Mouse (Mus musculus) heart, postnatal 14 days (tissue): ENCODE data around the gene Ppm1m. TPM values are rescaled to one million over a fixed set of nuclear protein-coding genes. Genes with fewer than 3 reads are reported as not detected.
A peak's percentile ranks its signal among the peaks of the same experiment; 100 is the strongest.

Source experiments
- DNase-seq, 2 experiments: peaks; one replicate each; pipeline ENCODE4 v3.0.0; 2021 to 2022
- intact Hi-C: fragments of 180-260 bp; cut with DNase I; formaldehyde crosslinking; loops from one replicate; pipeline ENCODE4 v1.15.1; 2025
- long read RNA-seq, 2 experiments: library from polyadenylated mRNA; stranded (forward); transcript quantifications; one replicate each; pipeline ENCODE4 v2.0.0; 2021
- total RNA-seq, 2 experiments: library from RNA; stranded (reverse); gene quantifications; 2 replicates each; pipeline ENCODE4 v1.2.3; 2021

The Ppm1m gene
- total RNA-seq: 10 to 100 TPM; 11.8 to 15.2 TPM
- long read RNA-seq, experiment 1, transcript Ppm1m-203 (10 exons, 1,846 nt): major isoform, 8 of 12 reads
- long read RNA-seq, experiment 1, partial matches to known transcripts: 0 of 12 reads
- long read RNA-seq, experiment 1, other reads (novel, unspliced or antisense): 4 of 12 reads
- long read RNA-seq, experiment 2, transcript Ppm1m-203 (10 exons, 1,846 nt): major isoform, 15 of 19 reads
- long read RNA-seq, experiment 2, partial matches to known transcripts: 2 of 19 reads
- long read RNA-seq, experiment 2, other reads (novel, unspliced or antisense): 2 of 19 reads

GRCm38 (mm10) chr9:106199535-106200272, at the start of gene Ppm1m:
TSS of gene Ppm1m (minus strand) at chr9:106199746.
- intact Hi-C loops: no loop called here
- DNase-seq: no peak

- intact Hi-C loops: no loop called here
Observed at GRCm38 (mm10) chr9:106242813-106243488, 43.4 kb upstream of the Ppm1m start.

GRCm38 (mm10) chr9:106241541-106242164, 42.1 kb upstream of the Ppm1m start:
- no peak for DNase-seq
- intact Hi-C loops: no loop called here

More at GRCm38 (mm10) chr9:106242813-106243488, 43.4 kb upstream of the Ppm1m start:
- DNase-seq: peak; percentile 38 to 54

- intact Hi-C loops: no loop called here
- DNase-seq: no peak
Observed at GRCm38 (mm10) chr9:106237878-106238277, 38.3 kb upstream of the Ppm1m start.

- DNase-seq: no peak
- intact Hi-C loops: no loop called here
Observed at GRCm38 (mm10) chr9:106237401-106237800, 37.9 kb upstream of the Ppm1m start.

- intact Hi-C loops: no loop called here
- DNase-seq: no peak
Observed at GRCm38 (mm10) chr9:106236818-106237211, 37.3 kb upstream of the Ppm1m start.

GRCm38 (mm10) chr9:106236156-106236817, 36.7 kb upstream of the Ppm1m start:
- DNase-seq: no peak
- intact Hi-C loops: no loop called here

GRCm38 (mm10) chr9:106235194-106235830, 35.8 kb upstream of the Ppm1m start:
- intact Hi-C loops: no loop called here
- DNase-seq: peak; percentile 58 to 60

GRCm38 (mm10) chr9:106233953-106234352, 34.4 kb upstream of the Ppm1m start:
- DNase-seq: no peak
- intact Hi-C loops: no loop called here

- no peak for DNase-seq
- intact Hi-C loops: no loop called here
Observed at GRCm38 (mm10) chr9:106232956-106233355, 33.4 kb upstream of the Ppm1m start.

- no peak for DNase-seq
- intact Hi-C loops: no loop called here
Observed at GRCm38 (mm10) chr9:106231816-106232215, 32.3 kb upstream of the Ppm1m start.

GRCm38 (mm10) chr9:106231220-106231619, 31.7 kb upstream of the Ppm1m start:
- intact Hi-C loops: no loop called here
- no peak for DNase-seq

GRCm38 (mm10) chr9:106230734-106231106, 31.2 kb upstream of the Ppm1m start:
- intact Hi-C loops: no loop called here
- no peak for DNase-seq

GRCm38 (mm10) chr9:106230051-106230733, 30.6 kb upstream of the Ppm1m start:
- intact Hi-C loops: no loop called here
- no peak for DNase-seq

GRCm38 (mm10) chr9:106227790-106228429, 28.4 kb upstream of the Ppm1m start:
- intact Hi-C loops: no loop called here
- no peak for DNase-seq

- DNase-seq: peak; percentile 58 to 59
- intact Hi-C loops: no loop called here
Observed at GRCm38 (mm10) chr9:106226151-106226682, 26.7 kb upstream of the Ppm1m start.

GRCm38 (mm10) chr9:106225469-106226150, 26.1 kb upstream of the Ppm1m start:
- no peak for DNase-seq
- intact Hi-C loops: no loop called here

- DNase-seq: no peak
- intact Hi-C loops: no loop called here
Observed at GRCm38 (mm10) chr9:106222994-106223393, 23.4 kb upstream of the Ppm1m start.
